Mouse (Mus musculus) thymus, postnatal 10 days (tissue): ENCODE measurements around the gene Pcgf6.
A peak's percentile ranks its signal among the peaks of the same experiment; 100 is the strongest.
"Not testable (repeated sequence)": the region's sequence is repeated elsewhere in the genome, so short reads cannot be mapped to it uniquely, and the experiment has no call there.

ENCODE experiments used
- DNase-seq, 2 experiments: peaks; one replicate each; pipeline ENCODE4 v3.0.0; 2021; ENCODE audit warnings: low spot score in 2 of 2

The Pcgf6 gene

DNA sequence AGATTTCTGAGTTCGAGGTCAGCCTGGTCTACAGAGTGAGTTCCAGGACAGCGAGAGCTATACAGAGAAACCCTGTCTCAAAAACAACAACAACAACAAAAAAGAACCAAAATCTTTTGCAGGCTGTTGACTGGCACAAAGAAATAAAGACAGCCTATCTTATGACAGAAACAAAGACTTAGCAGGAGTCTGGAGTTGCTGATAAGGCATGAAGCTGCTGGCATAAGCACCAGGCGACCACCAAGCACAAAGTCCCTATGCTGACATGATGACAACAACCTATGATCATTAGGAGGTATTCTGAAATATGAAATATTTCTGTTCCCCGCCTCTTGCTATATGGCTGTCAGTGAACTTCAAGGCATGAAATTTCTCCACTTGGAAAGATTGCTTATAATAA lies 51.8 kb downstream of the Pcgf6 start:
- no peak for DNase-seq

DNA sequence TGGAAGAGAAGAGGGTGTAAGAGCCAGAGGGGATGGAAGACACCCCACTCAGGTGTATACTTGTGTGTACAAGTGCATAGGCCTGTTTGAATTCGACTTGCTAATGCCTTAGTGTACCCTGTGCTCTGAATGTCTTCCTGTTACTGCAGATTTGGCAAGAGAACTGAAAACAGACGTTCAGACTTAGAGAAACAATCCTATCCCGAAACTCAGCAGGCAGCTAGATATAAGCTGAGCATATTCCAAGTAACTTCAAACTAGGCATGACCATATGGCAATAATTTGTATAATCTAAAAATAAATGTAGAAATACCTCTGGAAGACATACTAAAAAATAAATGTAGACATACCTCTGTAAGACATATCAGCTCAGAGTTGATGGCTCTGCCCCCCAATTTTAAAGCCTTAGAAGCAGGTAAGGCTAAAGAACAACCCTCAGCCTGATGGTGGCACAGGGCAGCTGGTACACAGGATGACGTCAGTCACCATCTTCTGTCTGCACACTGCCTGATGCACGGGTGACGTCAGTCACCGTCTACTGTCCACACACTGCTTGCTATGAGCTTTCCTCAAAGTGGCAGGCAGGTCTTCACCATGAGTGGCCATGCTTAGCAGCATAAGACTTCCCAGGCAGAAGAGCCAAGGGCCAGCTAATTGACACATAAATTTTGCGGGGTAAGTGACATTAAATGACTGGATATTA lies 52.4 kb downstream of the Pcgf6 start:
- no peak for DNase-seq

DNA sequence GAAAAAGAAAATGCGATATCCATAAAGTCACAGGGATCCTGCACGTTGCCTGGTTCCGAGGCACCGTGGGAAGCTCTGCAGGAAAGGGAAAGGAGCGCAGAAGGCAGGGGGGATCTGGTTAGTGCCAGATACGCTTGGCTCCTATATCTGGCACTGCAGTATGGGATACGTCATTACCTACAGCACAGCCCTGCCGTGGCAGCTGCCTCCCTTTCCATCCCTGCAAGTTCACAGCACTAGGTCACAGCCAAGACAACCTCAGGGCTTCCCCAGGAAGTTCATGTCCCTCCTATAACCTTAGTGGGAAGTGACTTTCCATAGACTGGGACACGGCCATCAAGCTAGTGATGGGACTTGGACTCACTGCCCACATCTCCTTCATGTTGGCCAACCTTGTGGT lies 54.6 kb downstream of the Pcgf6 start:
- DNase-seq: no peak

DNA sequence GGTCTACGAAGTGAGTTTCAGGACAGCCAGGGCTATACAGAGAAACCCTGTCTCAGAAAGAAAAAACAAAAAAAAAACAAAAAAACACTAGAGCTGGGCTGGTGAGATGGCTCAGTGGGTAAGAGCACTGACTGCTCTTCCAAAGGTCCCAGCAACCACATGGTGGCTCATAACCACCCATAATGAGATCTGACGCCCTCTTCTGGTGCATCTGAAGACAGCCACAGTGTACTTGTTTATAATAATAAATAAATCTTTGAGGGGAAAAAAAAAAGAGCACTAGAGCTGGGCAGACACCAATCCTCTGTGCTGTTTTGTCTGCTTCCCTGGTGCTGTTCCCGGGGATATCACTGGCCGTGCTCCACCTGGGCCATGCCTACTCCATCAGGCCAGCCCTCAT lies 58.4 kb downstream of the Pcgf6 start:
- DNase-seq: not testable (repeated sequence)

DNA sequence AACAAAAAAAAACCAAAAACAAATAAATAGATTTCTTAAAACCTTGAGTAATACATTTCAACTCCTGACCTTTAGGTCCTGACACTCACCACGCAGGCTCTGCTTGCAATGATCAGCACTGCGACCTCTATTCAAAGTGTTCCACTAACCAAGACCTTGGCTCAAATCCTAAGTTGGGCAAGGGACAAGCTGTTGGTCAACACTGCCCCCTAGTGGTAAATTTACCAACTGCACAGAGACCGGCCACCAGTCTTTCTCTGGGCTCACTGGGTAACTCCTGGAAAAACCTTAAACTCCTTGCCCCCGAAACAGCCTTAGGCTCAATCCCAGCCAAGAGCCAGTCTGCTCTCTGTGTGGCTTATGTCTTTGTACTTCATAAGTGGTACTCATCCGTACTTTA lies 59.6 kb downstream of the Pcgf6 start:
- peak; percentile 62 to 89 for DNase-seq

DNA sequence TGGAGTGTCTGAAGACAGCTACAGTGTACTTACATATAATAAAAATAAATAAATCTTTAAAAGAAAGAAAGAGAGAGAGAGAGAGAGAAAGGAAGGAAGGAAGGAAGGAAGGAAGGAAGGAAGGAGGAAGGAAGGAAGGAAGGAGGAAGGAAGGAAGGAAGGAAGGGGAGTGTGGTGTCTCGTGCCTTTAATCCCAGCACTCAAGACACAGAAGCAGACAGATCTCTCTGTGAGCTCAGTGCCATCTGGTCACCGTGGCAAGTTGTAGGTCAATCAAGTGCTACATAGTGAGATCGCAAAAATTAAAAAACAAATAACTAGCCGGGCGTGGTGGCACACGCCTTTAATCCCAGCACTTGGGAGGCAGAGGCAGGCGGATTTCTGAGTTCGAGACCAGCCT lies 60.1 kb downstream of the Pcgf6 start:
- not testable (repeated sequence) for DNase-seq

DNA sequence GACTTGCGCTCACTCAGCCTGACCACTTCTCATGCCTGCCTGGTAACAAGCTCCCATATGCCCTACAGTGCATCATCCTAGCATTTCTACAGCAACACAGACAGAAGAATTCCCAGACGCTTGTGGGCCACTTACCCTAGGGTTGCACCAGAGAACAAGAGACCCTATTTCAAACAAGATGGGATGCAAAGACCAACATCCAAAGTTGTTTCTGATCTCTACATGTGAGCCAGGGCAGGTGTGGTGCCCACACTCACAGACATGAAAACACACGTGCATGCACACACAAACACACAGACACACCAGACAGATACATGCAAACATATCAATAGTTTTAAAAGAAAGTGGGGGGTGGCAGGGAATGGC lies 60.6 kb downstream of the Pcgf6 start:
- DNase-seq: no peak

DNA sequence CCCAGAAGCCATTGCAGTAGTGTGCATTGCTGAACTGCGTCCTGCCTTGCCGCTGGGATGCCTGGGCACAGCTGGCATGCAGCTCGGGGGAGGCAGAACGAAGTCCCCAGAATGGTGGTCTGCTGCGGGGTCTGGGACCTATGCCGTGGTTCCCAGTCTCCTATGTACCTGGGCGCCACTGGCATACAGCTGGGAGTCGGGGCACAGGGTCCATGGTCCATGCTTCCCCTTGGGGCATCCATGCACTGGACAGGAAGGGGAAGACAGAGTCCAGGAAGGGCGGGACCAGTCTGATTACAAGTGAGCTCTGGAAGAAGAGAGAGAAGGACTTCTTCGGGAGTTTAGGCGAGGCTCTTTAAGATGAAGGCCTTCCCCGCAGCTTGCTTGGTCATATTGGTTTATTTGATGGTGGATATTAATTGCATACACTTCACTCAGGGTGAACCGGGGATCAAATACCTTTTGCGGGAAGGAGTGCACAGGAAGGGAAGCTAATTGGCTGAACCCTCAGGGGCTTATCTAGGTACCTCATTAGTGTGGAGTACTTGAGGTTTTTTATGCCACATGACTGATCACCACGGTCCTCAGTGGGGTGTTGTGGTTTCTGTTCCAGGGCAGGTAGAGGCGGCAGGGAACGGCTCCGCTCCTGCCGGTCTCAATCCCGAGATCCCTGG lies 61.1 kb downstream of the Pcgf6 start:
- DNase-seq: no peak

DNA sequence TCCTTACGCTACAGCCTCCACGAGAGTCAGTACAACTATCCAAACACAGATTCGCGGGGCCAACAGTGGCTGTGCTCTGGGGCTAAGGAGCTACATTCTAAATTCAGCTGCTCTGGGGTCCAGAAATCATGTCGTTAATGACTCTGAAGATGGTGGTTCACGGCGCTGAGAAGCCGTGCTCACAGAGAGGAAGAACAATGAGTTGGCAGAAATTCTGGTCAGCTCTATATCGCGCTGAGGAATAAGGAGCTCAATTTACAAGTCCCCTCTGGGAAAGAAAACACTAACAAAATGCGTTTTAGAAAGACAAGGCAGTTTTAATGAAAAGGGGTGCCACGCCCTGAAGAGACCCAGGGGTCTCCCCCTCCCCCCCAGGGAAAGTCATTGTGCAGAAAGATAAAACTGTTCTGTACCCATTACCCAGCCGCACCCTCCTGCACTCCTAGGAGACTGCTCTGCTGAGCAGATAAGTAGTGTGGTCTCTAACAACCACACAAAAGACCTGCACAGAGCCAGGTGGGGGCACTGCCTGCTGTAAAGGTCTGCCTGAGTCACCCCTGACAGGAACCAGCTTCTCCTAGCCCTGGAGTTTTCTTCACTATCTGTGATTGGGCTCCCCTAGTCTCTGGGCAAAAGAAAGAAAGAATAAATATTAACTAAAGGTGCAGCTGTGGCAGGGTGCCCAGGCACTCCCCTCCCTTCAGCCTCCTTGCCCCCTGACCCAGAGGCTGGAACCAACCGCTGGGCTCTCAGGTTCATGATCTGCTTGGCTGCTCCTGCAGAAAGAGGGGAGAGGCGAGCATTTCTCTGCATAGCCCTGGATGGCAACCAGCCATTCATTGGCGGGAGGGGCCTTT lies 62.2 kb downstream of the Pcgf6 start:
- DNase-seq: peak; percentile 29 to 31

DNA sequence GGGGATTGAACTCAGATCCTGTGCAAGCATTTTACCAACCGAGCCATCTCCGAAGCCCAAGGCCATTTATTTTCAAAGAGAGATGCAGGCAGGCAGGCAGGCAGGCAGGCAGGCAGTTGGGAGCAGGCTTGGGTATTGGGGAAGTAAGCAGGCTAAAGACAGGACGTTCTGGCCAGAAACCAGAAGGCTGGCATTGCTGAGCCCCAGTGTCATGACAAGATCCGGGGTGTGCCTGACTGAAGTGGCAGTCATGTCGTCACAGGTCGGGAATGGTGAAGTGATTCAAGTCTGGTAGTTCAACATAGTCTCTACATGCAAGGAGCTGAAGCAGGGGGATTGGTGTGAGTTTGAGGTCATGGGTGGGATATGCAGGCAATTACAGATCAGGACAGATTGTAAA lies 63.1 kb downstream of the Pcgf6 start:
- no peak for DNase-seq

DNA sequence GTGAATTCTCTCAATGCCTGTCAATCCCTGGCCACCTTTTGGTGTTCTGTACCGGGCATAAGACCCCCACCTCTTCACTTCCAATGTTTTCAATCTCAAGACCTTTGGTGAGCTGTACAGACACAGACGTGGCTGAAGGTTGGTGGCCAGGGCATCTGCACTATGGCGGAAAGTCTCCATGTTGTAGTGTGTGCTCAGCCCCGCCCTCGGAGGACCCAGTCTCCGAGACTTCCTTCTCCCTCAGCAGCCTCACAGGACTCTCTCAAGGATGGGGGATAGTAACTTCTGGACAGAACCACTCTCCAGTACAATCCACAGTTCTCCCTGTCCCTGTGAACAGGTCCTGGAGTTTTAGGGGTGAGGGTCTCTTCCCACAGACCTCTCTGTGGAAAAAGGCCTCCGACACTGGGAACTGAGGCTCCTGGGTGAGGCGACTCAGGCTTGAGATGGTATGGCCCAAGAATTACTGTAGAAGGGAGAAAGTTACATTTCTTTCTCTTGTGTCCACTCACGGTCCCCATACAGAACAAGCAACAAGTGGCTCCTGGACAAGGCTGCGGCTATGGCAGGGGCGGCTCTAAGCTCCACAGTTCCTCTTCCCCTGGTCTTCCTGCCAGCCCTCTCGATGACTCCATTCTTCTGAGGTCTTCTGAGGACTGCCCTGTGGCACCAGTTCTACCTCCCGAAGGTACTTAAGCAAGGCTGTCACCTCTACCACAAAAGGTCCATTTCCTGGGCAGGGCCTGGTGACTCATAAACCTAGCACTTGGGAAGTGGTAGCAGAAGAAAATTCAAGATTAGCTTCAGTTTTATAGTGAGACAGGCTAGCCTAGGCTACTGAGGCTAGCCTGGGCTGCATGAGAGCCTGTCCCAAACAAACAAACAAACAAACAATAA lies 65.7 kb downstream of the Pcgf6 start:
- no peak for DNase-seq

DNA sequence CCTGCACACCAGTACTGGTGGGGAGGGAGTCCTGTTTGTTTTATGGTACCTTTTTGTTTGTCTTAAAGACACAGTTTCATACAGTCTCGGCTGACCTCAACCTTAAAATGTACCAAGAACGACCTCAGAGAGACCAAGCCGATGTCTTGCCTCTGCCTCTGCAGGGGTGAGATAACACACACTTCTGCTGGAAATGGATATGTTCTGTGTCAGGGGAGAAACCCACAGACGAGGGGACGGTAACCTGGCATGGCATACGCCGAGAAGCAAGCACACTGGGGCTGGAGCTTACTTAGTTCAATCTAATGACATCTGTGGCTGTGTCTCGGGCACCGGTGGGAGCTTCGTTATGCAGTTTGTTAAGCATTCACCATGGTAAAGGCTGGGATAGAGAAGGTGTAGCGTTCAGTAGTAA lies 66.7 kb downstream of the Pcgf6 start:
- no peak for DNase-seq
